Mouse (Mus musculus): ENCODE data around the gene Nudt17. TPM values are rescaled to one million over a fixed set of nuclear protein-coding genes. Genes with fewer than 3 reads are reported as not detected.

Nudt17 gene
- polyA plus RNA-seq, 1 experiment from 2014 or later = 8.2 TPM

- peak overlapping the region; percentile 17; the same call in 1 of the 2 replicates for H3K9ac ChIP-seq
- WGBS = 40% methylated on average over 17 of the region's 17 CpGs
- ATAC-seq (ENCODE audit: insufficient read depth) (no peak), DNase-seq (no peak)
- H3K9me3 ChIP-seq (ENCODE audit: low read depth, low read length) = no peaks in the 10 kb centered on the region
- peak overlapping the region; percentile 24 for H3K4me3 ChIP-seq (ENCODE audit: low read depth, low read length)
- no peak for TF ChIP-seq CTCF (IDR thresholded peaks at IDR 0.05; ENCODE audit: low read depth)
- no peaks in the 10 kb centered on the region for H3K36me3 ChIP-seq (ENCODE audit: insufficient read depth)
- no peak overlapping the region for H3K27ac ChIP-seq (ENCODE audit: low read depth)
- H3K27me3 ChIP-seq (ENCODE audit: insufficient read depth, low read length) = peaks cover 15% of the 10 kb centered on the region
- H3K4me2 ChIP-seq = peak overlapping the region; percentile 56
- no peaks in the 10 kb centered on the region for H3K4me1 ChIP-seq (ENCODE audit: insufficient read depth)
Measured at GRCm38 (mm10) chr3:96684151-96684821, 24.1 kb downstream of the Nudt17 start.

DNA sequence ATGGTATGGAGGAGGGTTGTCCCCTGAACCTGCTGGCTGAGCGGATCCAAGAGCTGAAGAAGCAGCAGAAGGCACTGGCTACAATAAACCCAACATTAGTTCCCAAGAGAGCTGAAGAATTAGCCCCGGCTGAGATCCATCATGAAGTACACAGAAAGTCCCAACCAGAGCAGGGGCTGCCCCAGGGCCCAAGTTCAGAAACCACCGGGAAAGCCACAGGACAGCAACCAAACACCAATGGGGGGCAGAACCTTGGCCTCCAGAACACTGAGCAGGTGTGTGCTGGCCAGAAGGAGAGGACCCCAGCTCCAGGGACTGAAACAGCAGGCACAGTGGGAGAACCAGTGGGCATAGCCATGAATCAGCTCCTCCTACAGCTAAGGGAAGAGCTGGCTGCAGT is 24.9 kb downstream of the Nudt17 start:
- Histone ChIP-seq H3K9me3 (ENCODE audit: low read depth, low read length) (no peaks in the 10 kb centered on the region), H3K36me3 (ENCODE audit: insufficient read depth) (no peaks in the 10 kb centered on the region), H3K4me3 (ENCODE audit: low read depth, low read length) (no peak overlapping the region), H3K27ac (ENCODE audit: low read depth) (no peak overlapping the region), H3K4me1 (ENCODE audit: insufficient read depth) (no peaks in the 10 kb centered on the region), H3K4me2 (no peak overlapping the region), H3K9ac (no peak overlapping the region), H3K27me3 (ENCODE audit: insufficient read depth, low read length) (peaks cover 15% of the 10 kb centered on the region)
- no peak for TF ChIP-seq CTCF (IDR thresholded peaks at IDR 0.05; ENCODE audit: low read depth)
- no peak for DNase-seq
- no peak for ATAC-seq (ENCODE audit: insufficient read depth)
- WGBS = 87% methylated on average over 3 of the region's 3 CpGs

DNA sequence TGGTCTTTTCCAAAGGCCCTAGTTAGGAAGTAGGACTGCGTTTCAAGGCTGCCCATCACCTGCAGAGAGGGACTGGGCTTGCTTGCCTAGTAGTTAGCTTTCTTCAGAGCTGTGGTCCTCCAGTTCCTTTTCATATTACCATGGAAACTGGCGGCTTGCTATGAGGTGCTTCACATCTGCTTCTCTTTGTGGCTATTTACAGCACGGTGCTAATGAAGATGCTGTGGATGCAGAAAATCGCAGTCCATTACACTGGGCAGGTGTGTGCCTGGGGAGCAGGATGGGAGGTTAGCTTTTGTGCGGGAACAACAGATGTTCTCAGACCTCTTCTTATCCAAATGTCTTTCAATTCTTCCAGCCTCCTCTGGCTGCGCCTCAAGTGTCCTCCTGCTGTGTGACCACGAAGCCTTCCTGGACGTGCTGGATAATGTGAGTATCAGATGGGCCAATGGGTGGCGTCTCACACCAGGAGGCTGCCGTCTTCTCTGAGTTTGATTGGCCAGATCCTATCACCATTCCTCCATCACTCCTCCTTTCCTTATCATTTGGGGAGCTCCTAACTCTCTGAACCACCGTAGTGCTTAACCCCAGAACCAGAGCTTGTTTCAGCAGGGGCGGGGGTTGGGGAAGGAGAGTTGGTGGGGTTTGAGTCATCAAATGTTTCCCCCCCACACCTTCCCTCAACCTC is 27.9 kb downstream of the Nudt17 start:
- peaks cover 15% of the 10 kb centered on the region for H3K27me3 ChIP-seq (ENCODE audit: insufficient read depth, low read length)
- no peak for ATAC-seq (ENCODE audit: insufficient read depth)
- H3K27ac ChIP-seq (ENCODE audit: low read depth) = no peak overlapping the region
- 25% methylated on average over 12 of the region's 12 CpGs for WGBS
- H3K9me3 ChIP-seq (ENCODE audit: low read depth, low read length) = no peaks in the 10 kb centered on the region
- no peak overlapping the region for H3K9ac ChIP-seq
- no peaks in the 10 kb centered on the region for H3K4me1 ChIP-seq (ENCODE audit: insufficient read depth)
- DNase-seq = no peak
- no peak overlapping the region for H3K4me2 ChIP-seq
- no peaks in the 10 kb centered on the region for H3K36me3 ChIP-seq (ENCODE audit: insufficient read depth)
- no peak overlapping the region for H3K4me3 ChIP-seq (ENCODE audit: low read depth, low read length)
- TF ChIP-seq CTCF (IDR thresholded peaks at IDR 0.05; ENCODE audit: low read depth) = no peak

DNA sequence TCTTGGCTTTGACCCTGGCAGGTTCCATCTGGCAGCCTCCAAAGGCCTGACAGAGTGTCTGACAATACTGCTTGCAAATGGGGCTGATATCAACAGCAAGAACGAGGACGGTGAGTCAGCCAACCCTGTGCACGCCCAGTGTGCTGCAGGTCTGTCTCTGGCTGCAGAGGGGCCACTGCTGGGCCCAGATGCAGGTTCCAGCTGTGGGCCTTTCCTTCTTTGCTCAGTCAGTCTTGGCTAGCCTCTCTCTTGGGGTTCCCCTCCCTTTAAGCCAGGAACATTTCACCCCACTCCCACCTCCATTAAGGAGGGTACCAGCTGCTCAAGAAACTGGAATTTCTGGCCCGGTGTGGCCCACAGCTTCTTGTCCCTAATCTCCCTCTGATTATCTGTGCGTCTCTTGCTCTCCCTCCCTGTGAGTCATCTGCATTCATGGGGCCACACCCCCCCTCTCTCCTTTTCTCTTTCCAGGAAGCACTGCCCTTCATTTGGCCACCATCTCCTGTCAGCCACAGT is 29.1 kb downstream of the Nudt17 start:
- Histone ChIP-seq H3K4me3 (ENCODE audit: low read depth, low read length) (no peak overlapping the region), H3K9ac (no peak overlapping the region), H3K27me3 (ENCODE audit: insufficient read depth, low read length) (peaks cover 11% of the 10 kb centered on the region), H3K4me1 (ENCODE audit: insufficient read depth) (no peaks in the 10 kb centered on the region), H3K36me3 (ENCODE audit: insufficient read depth) (no peaks in the 10 kb centered on the region), H3K27ac (ENCODE audit: low read depth) (no peak overlapping the region), H3K9me3 (ENCODE audit: low read depth, low read length) (no peaks in the 10 kb centered on the region), H3K4me2 (no peak overlapping the region)
- DNase-seq = no peak
- no peak for ATAC-seq (ENCODE audit: insufficient read depth)
- no peak for TF ChIP-seq CTCF (IDR thresholded peaks at IDR 0.05; ENCODE audit: low read depth)
- WGBS = 16% methylated on average over 5 of the region's 5 CpGs

DNA sequence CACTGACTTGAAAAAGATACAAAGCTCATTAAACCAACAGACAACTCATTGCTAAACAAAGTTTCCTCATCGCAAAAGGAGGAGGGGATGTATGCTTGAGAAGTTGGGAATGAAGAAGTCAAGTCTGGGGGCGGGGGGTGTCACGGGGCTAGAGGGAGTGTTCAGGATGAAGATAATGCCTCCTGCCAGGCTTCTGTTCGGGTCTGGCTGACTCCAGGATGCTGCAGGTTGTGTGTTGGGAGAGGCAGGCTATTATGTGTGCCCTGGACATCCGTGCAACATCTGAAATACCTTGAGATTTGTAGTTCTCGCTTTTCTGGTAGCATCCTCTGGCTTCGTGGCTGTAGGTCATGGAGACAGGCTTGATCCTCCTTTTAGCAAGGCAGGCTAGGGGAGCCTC is 29.9 kb downstream of the Nudt17 start:
- Histone ChIP-seq H3K4me1 (ENCODE audit: insufficient read depth) (no peaks in the 10 kb centered on the region), H3K4me2 (no peak overlapping the region), H3K9ac (no peak overlapping the region), H3K4me3 (ENCODE audit: low read depth, low read length) (no peak overlapping the region), H3K36me3 (ENCODE audit: insufficient read depth) (no peaks in the 10 kb centered on the region), H3K27ac (ENCODE audit: low read depth) (no peak overlapping the region), H3K27me3 (ENCODE audit: insufficient read depth, low read length) (peaks cover 9% of the 10 kb centered on the region; the same call in 1 of the 2 replicates), H3K9me3 (ENCODE audit: low read depth, low read length) (no peaks in the 10 kb centered on the region)
- ATAC-seq (ENCODE audit: insufficient read depth) (no peak), DNase-seq (no peak)
- 68% methylated on average over 7 of the region's 7 CpGs for WGBS
- no peak for TF ChIP-seq CTCF (IDR thresholded peaks at IDR 0.05; ENCODE audit: low read depth)

- no peak overlapping the region for H3K27ac ChIP-seq (ENCODE audit: low read depth)
- no peak overlapping the region for H3K9ac ChIP-seq
- DNase-seq = no peak
- no peaks in the 10 kb centered on the region for H3K4me1 ChIP-seq (ENCODE audit: insufficient read depth)
- no peak overlapping the region for H3K4me2 ChIP-seq
- no peaks in the 10 kb centered on the region for H3K36me3 ChIP-seq (ENCODE audit: insufficient read depth)
- ATAC-seq (ENCODE audit: insufficient read depth) = no peak
- no peak for TF ChIP-seq CTCF (IDR thresholded peaks at IDR 0.05; ENCODE audit: low read depth)
- no peaks in the 10 kb centered on the region for H3K9me3 ChIP-seq (ENCODE audit: low read depth, low read length)
- H3K4me3 ChIP-seq (ENCODE audit: low read depth, low read length) = no peak overlapping the region
- 69% methylated on average over 3 of the region's 3 CpGs for WGBS
- H3K27me3 ChIP-seq (ENCODE audit: insufficient read depth, low read length) = peaks cover 9% of the 10 kb centered on the region; the same call in 1 of the 2 replicates
Measured at GRCm38 (mm10) chr3:96675690-96676089, 32.7 kb downstream of the Nudt17 start.

- TF ChIP-seq CTCF (IDR thresholded peaks at IDR 0.05; ENCODE audit: low read depth) = no peak
- Histone ChIP-seq H3K9ac (no peak overlapping the region), H3K27me3 (ENCODE audit: insufficient read depth, low read length) (peaks cover 5% of the 10 kb centered on the region; the same call in 1 of the 2 replicates), H3K27ac (ENCODE audit: low read depth) (no peak overlapping the region), H3K4me2 (no peak overlapping the region), H3K36me3 (ENCODE audit: insufficient read depth) (no peaks in the 10 kb centered on the region), H3K9me3 (ENCODE audit: low read depth, low read length) (no peaks in the 10 kb centered on the region), H3K4me3 (ENCODE audit: low read depth, low read length) (no peak overlapping the region), H3K4me1 (ENCODE audit: insufficient read depth) (no peaks in the 10 kb centered on the region)
- DNase-seq (no peak), ATAC-seq (ENCODE audit: insufficient read depth) (no peak)
- 89% methylated on average over 3 of the region's 3 CpGs for WGBS
Measured at GRCm38 (mm10) chr3:96675171-96675570, 33.2 kb downstream of the Nudt17 start.
